Mouse (Mus musculus): ENCODE data around the gene Pcsk6. TPM values are rescaled to one million over a fixed set of nuclear protein-coding genes. Genes with fewer than 3 reads are reported as not detected.

Pcsk6 gene
- total and polyA plus RNA-seq, 3 experiments, result 0.01 TPM; not detected in 2

DNA sequence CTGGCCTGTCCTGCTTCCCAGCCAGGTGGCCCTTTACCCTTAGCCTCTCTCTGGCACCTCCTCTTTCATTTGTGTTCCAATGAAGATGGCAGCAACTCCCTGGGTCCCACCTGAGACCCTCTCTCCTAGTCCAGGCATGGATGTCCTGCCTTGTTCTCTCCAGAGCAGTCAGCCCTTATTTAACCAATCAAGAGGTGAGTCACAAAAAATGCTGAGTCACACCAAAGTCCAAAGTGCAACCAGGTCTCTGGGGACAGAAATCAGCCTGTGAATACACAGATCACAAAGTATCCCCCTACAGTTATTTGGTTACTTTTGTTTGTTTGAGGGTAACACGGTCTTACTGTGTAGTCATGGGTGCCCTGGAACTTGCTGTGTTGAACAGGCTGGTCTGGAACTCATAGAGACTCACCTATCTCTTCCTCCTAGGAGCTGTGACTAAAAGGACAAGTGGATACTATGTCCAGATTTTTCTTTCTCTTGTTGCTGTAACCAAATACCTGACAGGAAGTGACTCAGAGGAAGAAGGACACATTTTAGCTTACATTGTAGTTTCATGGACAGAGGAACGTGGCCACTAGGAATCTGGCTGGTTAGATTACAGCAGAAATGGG lies 38.9 kb upstream of the Pcsk6 start:
- DNase-seq (ENCODE audit: low read depth, low spot score), result no peak
- H3K27me3 ChIP-seq (ENCODE audit: control insufficient read depth in 1 of 2, insufficient read depth in 2 of 2, low read length in 2 of 2), result no peaks in the 10 kb centered on the region
- H3K36me3 ChIP-seq (ENCODE audit: control insufficient read depth in 1 of 2, insufficient read depth in 2 of 2, low read length in 2 of 2), result no peaks in the 10 kb centered on the region
- no peak overlapping the region for H3K9ac ChIP-seq (ENCODE audit: control insufficient read depth, low read depth, low read length, poor library complexity, severe bottlenecking)
- H3K9me3 ChIP-seq (replicated peaks; ENCODE audit: insufficient read depth, low read length), result no peaks in the 10 kb centered on the region
- no peaks in the 10 kb centered on the region for H3K4me1 ChIP-seq (ENCODE audit: control insufficient read depth in 1 of 2, insufficient read depth in 2 of 2, low read length in 2 of 2)
- no peak overlapping the region for H3K27ac ChIP-seq (ENCODE audit: control insufficient read depth, low read depth, low read length)
- no peaks in the 10 kb centered on the region for H3K79me2 ChIP-seq (ENCODE audit: control insufficient read depth, insufficient read depth, low read length, poor library complexity)
- H3K4me3 ChIP-seq (ENCODE audit: control insufficient read depth in 1 of 2, insufficient read depth in 1 of 2, low read depth in 2 of 2, low read length in 2 of 2), result no peak overlapping the region
- TF ChIP-seq POLR2AphosphoS2 (IDR thresholded peaks at IDR 0.05; ENCODE audit: low read length) (no peak), USF1 (IDR thresholded peaks at IDR 0.05; ENCODE audit: low read depth, low read length) (no peak), NRF1 (IDR thresholded peaks at IDR 0.05; ENCODE audit: insufficient read depth, low read depth, low read length, poor library complexity, severe bottlenecking) (no peak), CTCF (IDR thresholded peaks at IDR 0.05 in 2 of 3, conservative IDR thresholded peaks at IDR 0.05 in 1 of 3; ENCODE audit: control insufficient read depth in 1 of 3, insufficient read depth in 1 of 3, low read depth in 2 of 3, low read length in 3 of 3, poor library complexity in 1 of 3, severe bottlenecking in 1 of 3) (no peak), KAT2A (conservative IDR thresholded peaks at IDR 0.05; ENCODE audit: low read depth, low read length) (no peak), MXI1 (IDR thresholded peaks at IDR 0.05; ENCODE audit: low read depth, low read length) (no peak), ELF1 (IDR thresholded peaks at IDR 0.05; ENCODE audit: low read depth, low read length) (no peak), NELFE (IDR thresholded peaks at IDR 0.05; ENCODE audit: low read depth, low read length) (no peak), CHD2 (IDR thresholded peaks at IDR 0.05; ENCODE audit: low read length) (no peak), ZC3H11A (IDR thresholded peaks at IDR 0.05; ENCODE audit: low read depth, low read length) (no peak), MEF2A (IDR thresholded peaks at IDR 0.05; ENCODE audit: extremely low read depth, insufficient replicate concordance, low read depth, low read length, poor library complexity, severe bottlenecking) (no peak)

GRCm38 (mm10) chr7:65839756-65840155 lies 21.8 kb upstream of the Pcsk6 start:
- peaks cover 0 to 4% of the 10 kb centered on the region in 2 experiments; a peak in 2 of 4 replicates for H3K27me3 ChIP-seq (ENCODE audit: control insufficient read depth in 1 of 2, insufficient read depth in 2 of 2, low read length in 2 of 2)
- no peaks in the 10 kb centered on the region for H3K36me3 ChIP-seq (ENCODE audit: control insufficient read depth in 1 of 2, insufficient read depth in 2 of 2, low read length in 2 of 2)
- H3K4me3 ChIP-seq (ENCODE audit: control insufficient read depth in 1 of 2, insufficient read depth in 1 of 2, low read depth in 2 of 2, low read length in 2 of 2), result no peak overlapping the region
- DNase-seq (ENCODE audit: low read depth, low spot score), result peak; percentile 4
- TF ChIP-seq KAT2A (conservative IDR thresholded peaks at IDR 0.05; ENCODE audit: low read depth, low read length) (no peak), MAZ (IDR thresholded peaks at IDR 0.05; ENCODE audit: low read depth, low read length) (no peak), MYB (IDR thresholded peaks at IDR 0.05; ENCODE audit: low read depth, low read length) (no peak), ZMIZ1 (IDR thresholded peaks at IDR 0.05; ENCODE audit: low read depth, low read length) (no peak), NELFE (IDR thresholded peaks at IDR 0.05; ENCODE audit: low read depth, low read length) (no peak), MEF2A (IDR thresholded peaks at IDR 0.05; ENCODE audit: extremely low read depth, insufficient replicate concordance, low read depth, low read length, poor library complexity, severe bottlenecking) (no peak), SMC3 (IDR thresholded peaks at IDR 0.05; ENCODE audit: low read depth, low read length) (no peak)
- H3K27ac ChIP-seq (ENCODE audit: control insufficient read depth, low read depth, low read length), result no peak overlapping the region
- no peaks in the 10 kb centered on the region for H3K9me3 ChIP-seq (replicated peaks; ENCODE audit: insufficient read depth, low read length)
- no peaks in the 10 kb centered on the region for H3K4me1 ChIP-seq (ENCODE audit: control insufficient read depth in 1 of 2, insufficient read depth in 2 of 2, low read length in 2 of 2)
- H3K9ac ChIP-seq (ENCODE audit: control insufficient read depth, low read depth, low read length, poor library complexity, severe bottlenecking), result no peak overlapping the region
- no peaks in the 10 kb centered on the region for H3K79me2 ChIP-seq (ENCODE audit: control insufficient read depth, insufficient read depth, low read length, poor library complexity)
